Mouse (Mus musculus): ENCODE results near the gene Zkscan16. TPM values are rescaled to one million over a fixed set of nuclear protein-coding genes. Genes with fewer than 3 reads are reported as not detected.

The Zkscan16 gene
- total RNA-seq, 4 experiments from 2014 or later = 0.11 to 0.25 (median 0.19) TPM

DNA sequence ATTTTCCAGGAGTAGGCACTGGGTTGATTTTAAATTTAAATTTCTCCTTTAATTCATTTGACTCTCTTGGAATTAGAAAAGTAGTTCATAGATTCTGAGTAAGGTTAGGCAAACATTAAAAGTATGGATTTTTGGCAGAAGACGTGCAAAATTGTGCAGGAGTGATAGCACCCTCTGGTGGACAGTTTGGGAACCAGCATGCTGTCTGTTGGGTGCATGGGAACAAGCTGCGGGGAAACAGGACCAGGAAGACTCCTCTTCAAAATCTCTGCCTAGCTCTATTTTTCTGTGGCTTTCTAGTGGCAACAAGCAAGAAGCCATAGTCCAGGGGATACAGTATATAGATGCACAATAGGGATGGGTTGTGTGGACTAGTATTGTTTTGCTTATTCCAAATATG is 56.3 kb downstream of the Zkscan16 start:
- peak; percentile 79 for DNase-seq (ENCODE audit: low spot score)

DNA sequence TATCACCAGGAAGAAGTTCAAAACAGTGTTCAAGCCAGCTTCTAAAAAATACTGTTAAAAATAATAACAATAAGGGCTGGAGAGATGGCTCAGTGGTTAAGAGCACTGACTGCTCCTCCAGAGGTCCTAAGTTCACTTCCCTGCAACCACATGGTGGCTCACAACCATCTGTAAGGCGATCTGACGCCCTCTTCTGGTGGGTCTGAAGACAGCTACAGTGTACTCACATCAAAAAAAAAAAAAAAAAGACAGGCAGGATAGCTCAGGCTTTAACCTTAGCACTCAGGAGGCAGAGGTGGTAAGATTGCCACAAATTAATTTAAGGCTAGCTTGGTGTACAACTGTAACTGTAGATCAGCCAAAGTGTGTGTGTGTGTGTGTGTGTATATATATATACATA is 57.2 kb downstream of the Zkscan16 start:
- no peak for DNase-seq (ENCODE audit: low spot score)

DNA sequence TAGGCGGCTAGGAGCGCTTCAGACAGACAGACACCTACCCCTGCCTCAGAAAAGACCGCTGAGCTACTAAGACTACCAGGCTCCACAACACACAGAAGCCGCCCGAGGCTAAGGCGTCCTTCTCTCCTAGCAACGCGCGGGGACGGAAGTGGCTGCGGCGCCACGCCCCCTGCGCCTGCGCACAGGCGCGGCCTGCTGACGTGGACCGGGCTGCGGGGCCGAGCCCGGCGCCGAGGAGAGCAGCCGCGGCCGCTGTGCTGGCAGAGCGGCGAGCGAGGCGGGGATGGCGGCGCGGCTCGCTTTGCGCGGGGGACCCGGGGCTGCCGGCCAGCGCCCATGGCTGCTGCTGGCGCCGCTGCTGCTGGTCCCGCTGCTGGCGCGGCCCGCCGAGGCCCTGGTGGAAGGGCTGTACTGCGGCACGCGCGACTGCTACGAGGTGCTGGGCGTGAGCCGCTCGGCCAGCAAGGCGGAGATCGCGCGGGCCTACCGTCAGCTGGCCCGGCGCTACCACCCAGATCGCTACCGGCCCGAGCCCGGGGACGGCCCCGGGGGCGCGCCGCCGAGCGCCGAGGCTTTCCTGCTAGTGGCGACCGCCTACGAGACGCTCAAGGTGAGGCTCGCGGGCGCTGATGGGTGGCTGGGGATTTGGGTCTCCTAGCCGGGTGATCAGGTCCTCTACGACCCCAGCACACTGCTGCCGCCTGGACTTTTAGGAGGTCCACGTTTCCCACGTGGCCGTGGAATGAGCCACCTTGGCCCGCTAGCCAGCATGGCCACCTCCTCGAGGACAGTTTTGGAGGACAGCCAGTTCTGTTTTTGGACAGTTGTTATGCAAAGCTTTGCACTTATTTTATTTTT is 59.7 kb downstream of the Zkscan16 start, which contains the start of gene Gm20503:
TSS of gene Gm20503 (plus strand) at position 263 of the 858 bp plus-strand sequence.
- DNase-seq (ENCODE audit: low spot score) = peak; percentile 92

DNA sequence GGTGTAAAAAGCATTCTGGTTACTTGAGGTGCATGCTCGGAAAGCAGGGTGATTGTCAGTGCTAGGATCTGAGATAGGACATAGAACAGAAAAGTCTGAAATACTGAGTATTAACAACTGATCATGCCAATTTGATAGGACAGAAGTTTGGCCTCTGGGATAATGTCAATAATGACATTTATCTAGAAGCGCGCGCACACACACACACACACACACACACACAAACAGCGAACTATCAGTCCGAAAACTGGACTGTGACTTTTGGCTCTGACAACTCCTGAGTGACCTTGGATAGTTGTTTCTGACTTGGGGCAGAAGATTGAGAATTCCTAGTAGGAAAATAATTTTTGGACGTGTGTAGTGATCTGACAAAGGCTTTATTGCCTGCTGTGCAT is 60.4 kb downstream of the Zkscan16 start:
- DNase-seq (ENCODE audit: low spot score) = no peak

DNA sequence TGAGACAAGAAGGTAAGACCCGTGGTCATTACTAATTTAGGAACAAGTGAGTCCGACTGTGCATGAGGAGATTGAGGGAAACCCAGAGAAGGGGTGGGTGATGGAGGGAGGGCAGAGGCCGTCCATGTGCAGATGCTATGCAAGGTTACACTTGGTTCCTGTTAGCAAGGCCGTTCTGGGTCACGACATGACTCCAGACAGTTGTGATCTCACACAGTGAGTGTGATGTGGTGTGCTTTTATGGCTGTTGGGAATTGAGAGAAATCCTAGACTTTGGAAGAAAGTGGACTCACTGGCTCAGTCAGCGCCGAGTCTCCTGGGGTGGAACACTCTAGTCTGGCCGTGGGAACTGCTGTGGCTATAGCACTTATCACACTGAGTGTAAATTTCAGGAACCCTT is 62.8 kb downstream of the Zkscan16 start:
- DNase-seq (ENCODE audit: low spot score) = no peak

DNA sequence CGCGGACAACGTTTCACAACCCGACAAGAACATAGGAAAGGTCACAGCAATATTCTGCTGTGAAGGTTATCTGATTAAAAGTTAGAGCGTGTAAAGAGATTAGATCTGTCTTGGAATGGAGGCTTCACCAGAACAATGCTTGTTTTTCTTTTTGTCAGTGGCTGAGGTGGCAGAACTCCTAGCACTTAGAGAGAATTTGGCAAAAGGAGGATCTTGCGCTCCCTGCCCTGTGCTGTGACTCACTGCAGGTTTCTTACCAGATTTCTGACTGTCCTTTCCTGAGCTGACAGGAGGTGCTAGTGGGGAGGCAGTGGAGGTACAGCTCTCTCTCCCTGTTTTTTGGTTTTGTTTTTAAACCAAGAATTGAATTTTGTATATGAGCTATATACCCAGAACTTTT is 63.6 kb downstream of the Zkscan16 start:
- DNase-seq (ENCODE audit: low spot score) = no peak

Other genes starting within 250 kb of the Zkscan16 start
- under 1 TPM in 3 of 4 experiments, not detected in 1; 0.05 to 0.09 (median 0.09) TPM for gene Olfr267, start 155.9 kb upstream of the Zkscan16 start, total RNA-seq (2022)
- gene Ecpas, start 30.9 kb upstream of the Zkscan16 start, total RNA-seq (2022) = 100 to 1,000 TPM; 184 to 228 (median 192) TPM
- gene Ptgr1, start 43.5 kb downstream of the Zkscan16 start, total RNA-seq (2022) = 1 to 10 TPM; 2.3 to 3.3 (median 3.1) TPM
- gene Dnajc25, start 51.4 kb downstream of the Zkscan16 start, total RNA-seq (2022) = 10 to 100 TPM; 18.8 to 22.3 (median 22.0) TPM
- 1 to 10 TPM in 2 of 4 experiments, under 1 TPM in 1, not detected in 1; 0.57 to 7.1 (median 1.7) TPM for gene Gm20503, start 59.6 kb downstream of the Zkscan16 start, total RNA-seq (2022)
- gene Gng10, start 91.5 kb downstream of the Zkscan16 start, total RNA-seq (2022) = 10 to 100 TPM; 11.0 to 16.3 (median 14.8) TPM
- gene AI481877, start 195.4 kb downstream of the Zkscan16 start, total RNA-seq (2022) = not detected
- gene Ugcg, start 245.6 kb downstream of the Zkscan16 start, total RNA-seq (2022) = 10 to 100 TPM; 11.7 to 14.2 (median 13.5) TPM